In the genomic region with DNA sequence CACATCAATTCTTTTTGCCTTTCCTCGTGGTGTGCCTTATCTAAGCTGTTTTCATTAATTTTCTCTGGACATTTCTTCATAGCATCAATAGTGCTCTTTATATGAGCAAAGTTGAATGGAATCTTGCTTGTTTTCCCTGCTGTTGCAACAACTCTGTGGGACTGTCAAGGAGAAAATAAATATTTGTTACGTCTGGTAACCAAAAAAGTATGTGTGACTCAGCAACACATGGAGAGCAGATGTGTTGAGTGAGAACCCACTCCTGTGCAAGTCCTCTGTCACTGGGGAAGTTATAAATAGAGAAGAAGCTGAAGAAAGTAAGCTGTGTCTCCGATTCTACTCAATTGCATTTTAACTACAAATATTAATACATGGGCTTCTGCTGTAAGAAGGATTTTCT, we compare ENCODE assay signal across 15 mouse cellular contexts.
A peak's percentile ranks its signal among the peaks of the same experiment; 100 is the strongest.
DNase-seq lines count a peak whose midpoint lies in the region; ATAC-seq and TF ChIP-seq lines count a peak whose summit lies in the region.
"Had no signal": no experiment of that assay in that cellular context is flagged by ENCODE, and none has a peak within 500 bp of the region (broad histone marks: within the 10 kb centered on the region; RNA-seq: fewer than 3 reads in every experiment).

No protein-coding gene starts in this region.

- DNase-seq in gastrocnemius, adult 18-20 months (ENCODE audit: low spot score), result peak; percentile 62
- DNase-seq in gastrocnemius, postnatal 14 days, result no peak
- peak; percentile 12 for DNase-seq in ovary, postnatal 14 days (ENCODE audit: low spot score)
- no peak for DNase-seq in ovary, postnatal 36 days (ENCODE audit: low spot score)
- peak; percentile 9 to 41 for DNase-seq in heart, postnatal 14 days
- DNase-seq in layer of hippocampus, adult 11-12 months (ENCODE audit: low spot score), result no peak
- DNase-seq: B cell, adult 2 months; kidney, adult 8-10 months; layer of hippocampus, postnatal 36 days; thymus, adult 18-20 months had no signal

- no peak for TF ChIP-seq POLR2A in myocyte (IDR thresholded peaks at IDR 0.05; ENCODE audit: insufficient read length, low read depth)

- no peak overlapping the region for H3ac ChIP-seq in myocyte (ENCODE audit: control insufficient read depth, insufficient read length)

- intact Hi-C loops in gastrocnemius, postnatal 14 days (cut with DNase I; ENCODE audit: low total_unique reads), result no loop called here
- intact Hi-C loops in heart, postnatal 14 days (cut with DNase I), result no loop called here

- no peaks in the 10 kb centered on the region for H3K79me2 ChIP-seq in myocyte (ENCODE audit: control insufficient read depth, insufficient read depth)

- no peaks in the 10 kb centered on the region for H3K36me3 ChIP-seq in myocyte (ENCODE audit: control insufficient read depth, insufficient read depth)
- H3K36me3 ChIP-seq: forebrain, embryonic 10.5 days; hindbrain, embryonic 15.5 days had no signal

- H3K27me3 ChIP-seq in myocyte (ENCODE audit: control insufficient read depth, insufficient read depth, insufficient read length), result no peaks in the 10 kb centered on the region
- H3K27me3 ChIP-seq: hindbrain, embryonic 15.5 days; megakaryocyte, embryonic 14.5 days had no signal

- no peak for ATAC-seq in inflammation-experienced regulatory T-cells, adult 6 months

- H3K4me2 ChIP-seq in myocyte (ENCODE audit: low read depth), result peak overlapping the region; percentile 44
- H3K4me2 ChIP-seq: hindbrain, embryonic 15.5 days had no signal

- no peak overlapping the region for H3K4me3 ChIP-seq in myocyte
- H3K4me3 ChIP-seq: forebrain, embryonic 10.5 days; hindbrain, embryonic 15.5 days; megakaryocyte, embryonic 14.5 days had no signal

TF ChIP-seq in myocyte, 11 proteins besides CTCF, POLR2A, EP300 and RAD21:
- TF ChIP-seq USF1 (IDR thresholded peaks at IDR 0.05; ENCODE audit: low read depth), result no peak
- no peak for TF ChIP-seq POLR2AphosphoS2 (IDR thresholded peaks at IDR 0.05; ENCODE audit: insufficient read length, low read depth)
- TF ChIP-seq MYOG (IDR thresholded peaks at IDR 0.05; ENCODE audit: control insufficient read depth in 1 of 3, insufficient read depth in 1 of 3, insufficient read length in 2 of 3, low read depth in 2 of 3), result no peak
- TF ChIP-seq SRF (IDR thresholded peaks at IDR 0.05; ENCODE audit: control insufficient read depth, insufficient read length, low read depth), result no peak
- peak; percentile 63 for TF ChIP-seq MAX (IDR thresholded peaks at IDR 0.05; ENCODE audit: low read depth)
- TF ChIP-seq CEBPB (IDR thresholded peaks at IDR 0.05; ENCODE audit: insufficient read depth, poor library complexity, severe bottlenecking), result peak; percentile 87
- TF ChIP-seq TCF3 (IDR thresholded peaks at IDR 0.05; ENCODE audit: insufficient read length, low read depth), result no peak
- no peak for TF ChIP-seq MYOD1 (IDR thresholded peaks at IDR 0.05; ENCODE audit: control insufficient read depth in 1 of 3, insufficient read length in 2 of 3, low read depth in 2 of 3)
- no peak for TF ChIP-seq E2F4 (IDR thresholded peaks at IDR 0.05; ENCODE audit: insufficient read depth)
- peak; percentile 32 for TF ChIP-seq TCF12 (IDR thresholded peaks at IDR 0.05; ENCODE audit: insufficient read depth, poor library complexity, severe bottlenecking)
- TF ChIP-seq REST (IDR thresholded peaks at IDR 0.05; ENCODE audit: insufficient read depth, insufficient read length), result no peak
TF ChIP-seq in myocyte: peak in this region for 3.

Comparison
In these comparisons a context has a peak if more than half of its experiments do, and no peak if none do; other contexts are left out.
1. DNase-seq: peak in gastrocnemius, adult 18-20 months (single experiment), ovary, postnatal 14 days (single experiment) and heart, postnatal 14 days (2 of 2); none in gastrocnemius, postnatal 14 days (single experiment), ovary, postnatal 36 days (single experiment) and layer of hippocampus, adult 11-12 months (single experiment).